Mouse (Mus musculus) kidney, postnatal 0 days (tissue): Measurements from ENCODE around the gene Il17rb. TPM values are rescaled to one million over a fixed set of nuclear protein-coding genes. Genes with fewer than 3 reads are reported as not detected.

Experiments used
- ATAC-seq: fragments of 200-750 bp; cut with Nextera tagmentation; replicated peaks from 2 replicates; pipeline ENCODE4 v1.8.0; 2017; ENCODE audit warnings: low read depth, moderate number of reproducible peaks, moderate TSS enrichment, moderate library complexity; ENCODE audit not compliant: low FRiP score
- DNase-seq: peaks from one replicate; pipeline ENCODE4 v3.0.0-alpha.2; 2016; ENCODE audit warnings: low spot score
- H3K27ac ChIP-seq: fragments of 300-500 bp; sonication (generic); 2 replicates; pipeline ENCODE4 v1.5.1; 2014; ENCODE audit warnings: mild to moderate bottlenecking
- H3K27me3 ChIP-seq: fragments of 300-500 bp; sonication (generic); 2 replicates; pipeline ENCODE4 v1.6.1; 2014; ENCODE audit warnings: low read length, mixed read lengths; ENCODE audit not compliant: insufficient read depth
- H3K36me3 ChIP-seq: fragments of 300-500 bp; sonication (generic); 2 replicates; pipeline ENCODE4 v1.6.1; 2014; ENCODE audit warnings: low read length, mixed read lengths; ENCODE audit not compliant: insufficient read depth
- H3K4me1 ChIP-seq: fragments of 300-500 bp; sonication (generic); replicated peaks from 2 replicates; pipeline ENCODE4 v1.6.1; 2014; ENCODE audit warnings: antibody characterized with exemption, low read length, mixed read lengths; ENCODE audit not compliant: insufficient read depth
- H3K4me2 ChIP-seq: fragments of 300-500 bp; sonication (generic); 2 replicates; pipeline ENCODE4 v1.6.1; 2014; ENCODE audit warnings: mild to moderate bottlenecking, low read length, moderate library complexity, mixed read lengths
- H3K4me3 ChIP-seq: fragments of 300-500 bp; sonication (generic); replicated peaks from 2 replicates; pipeline ENCODE4 v1.5.1; 2014; ENCODE audit warnings: low read depth, low read length
- H3K9ac ChIP-seq: fragments of 300-500 bp; sonication (generic); 2 replicates; pipeline ENCODE4 v1.6.1; 2014; ENCODE audit warnings: low read depth, low read length
- H3K9me3 ChIP-seq: fragments of 300-500 bp; sonication (generic); replicated peaks from 2 replicates; pipeline ENCODE4 v1.6.1; 2016; ENCODE audit warnings: low read length, inconsistent platforms, mixed read lengths
- CTCF ChIP-seq: IDR thresholded peaks from 2 replicates; pipeline ENCODE4 v1.5.1; 2016; ENCODE audit warnings: antibody characterized with exemption, low read depth, mild to moderate bottlenecking, moderate library complexity
- WGBS: fragments of 180-500 bp; shearing (Covaris S2); extraction: QIAGEN DNeasy Blood & Tissue Kit; methylation state at CpG from one replicate; pipeline ENCODE4 v1.1.7; 2014; 5-methylcytosine and 5-hydroxymethylcytosine counted together
- polyA plus RNA-seq: library from polyadenylated mRNA; unstranded; fragments of >200 nt; fragmentation: Nextera tagmentation; extraction: Ambion mirVana; gene quantifications from 2 replicates; pipeline ENCODE4 v1.2.1, GENCODE M21; 2015

The Il17rb gene
- polyA plus RNA-seq, 1 experiment from 2014 or later, result 1.9 TPM

- Histone ChIP-seq H3K27me3 (no peaks in the 10 kb centered on the region), H3K9ac (no peak overlapping the region), H3K4me2 (no peak overlapping the region), H3K4me3 (no peak overlapping the region), H3K4me1 (no peaks in the 10 kb centered on the region), H3K36me3 (no peaks in the 10 kb centered on the region), H3K9me3 (no peaks in the 10 kb centered on the region), H3K27ac (no peak overlapping the region)
- 65% methylated on average over 2 of the region's 2 CpGs for WGBS
- TF ChIP-seq CTCF, result peak; percentile 49
- no peak for DNase-seq
- no peak for ATAC-seq
Measured at GRCm38 (mm10) chr14:30027378-30027777, 18.7 kb upstream of the Il17rb start.

GRCm38 (mm10) chr14:30024387-30024786, 15.7 kb upstream of the Il17rb start:
- Histone ChIP-seq H3K36me3 (no peaks in the 10 kb centered on the region), H3K4me1 (no peaks in the 10 kb centered on the region), H3K9ac (no peak overlapping the region), H3K4me2 (no peak overlapping the region), H3K27me3 (no peaks in the 10 kb centered on the region), H3K4me3 (no peak overlapping the region), H3K27ac (no peak overlapping the region), H3K9me3 (no peaks in the 10 kb centered on the region)
- DNase-seq, result no peak
- no peak for ATAC-seq
- no peak for TF ChIP-seq CTCF
- WGBS, result 49% methylated on average over 7 of the region's 7 CpGs

- Histone ChIP-seq H3K27ac (no peak overlapping the region), H3K27me3 (no peaks in the 10 kb centered on the region), H3K4me3 (no peak overlapping the region), H3K9me3 (no peaks in the 10 kb centered on the region), H3K4me1 (no peaks in the 10 kb centered on the region), H3K4me2 (no peak overlapping the region), H3K9ac (no peak overlapping the region), H3K36me3 (no peaks in the 10 kb centered on the region)
- DNase-seq, result no peak
- no peak for TF ChIP-seq CTCF
- no peak for ATAC-seq
- WGBS, result 92% methylated on average over 6 of the region's 6 CpGs
Measured at GRCm38 (mm10) chr14:30022471-30022870, 13.8 kb upstream of the Il17rb start.

- H3K27ac ChIP-seq, result no peak overlapping the region
- DNase-seq (no peak), ATAC-seq (no peak)
- H3K4me1 ChIP-seq, result no peaks in the 10 kb centered on the region
- H3K4me3 ChIP-seq, result no peak overlapping the region
- 51% methylated on average over 9 of the region's 9 CpGs for WGBS
- H3K36me3 ChIP-seq, result no peaks in the 10 kb centered on the region
- H3K9me3 ChIP-seq, result no peaks in the 10 kb centered on the region
- H3K4me2 ChIP-seq, result no peak overlapping the region
- H3K27me3 ChIP-seq, result no peaks in the 10 kb centered on the region
- no peak overlapping the region for H3K9ac ChIP-seq
- TF ChIP-seq CTCF, result no peak
Measured at GRCm38 (mm10) chr14:30019792-30020575, 11.3 kb upstream of the Il17rb start.

GRCm38 (mm10) chr14:30019375-30019774, 10.7 kb upstream of the Il17rb start:
- DNase-seq (no peak), ATAC-seq (peak; percentile 54; the same call in 1 of the 2 replicates)
- Histone ChIP-seq H3K27ac (peak overlapping the region; percentile 60; the same call in 1 of the 2 replicates), H3K9me3 (no peaks in the 10 kb centered on the region), H3K4me2 (no peak overlapping the region), H3K27me3 (no peaks in the 10 kb centered on the region), H3K4me1 (no peaks in the 10 kb centered on the region), H3K9ac (no peak overlapping the region), H3K4me3 (no peak overlapping the region), H3K36me3 (no peaks in the 10 kb centered on the region)
- 88% methylated on average over 8 of the region's 8 CpGs for whole genome bisulfite sequencing
- no peak for TF ChIP-seq CTCF

- H3K27me3 ChIP-seq, result no peaks in the 10 kb centered on the region
- H3K4me3 ChIP-seq, result no peak overlapping the region
- TF ChIP-seq CTCF, result no peak
- H3K27ac ChIP-seq, result peak overlapping the region; percentile 60; the same call in 1 of the 2 replicates
- ATAC-seq (no peak), DNase-seq (no peak)
- H3K9ac ChIP-seq, result no peak overlapping the region
- H3K9me3 ChIP-seq, result no peaks in the 10 kb centered on the region
- 92% methylated on average over 6 of the region's 6 CpGs for WGBS
- no peaks in the 10 kb centered on the region for H3K4me1 ChIP-seq
- H3K36me3 ChIP-seq, result no peaks in the 10 kb centered on the region
- no peak overlapping the region for H3K4me2 ChIP-seq
Measured at GRCm38 (mm10) chr14:30018846-30019245, 10.2 kb upstream of the Il17rb start.
